8 mouse cellular contexts compared by ENCODE assay signal in the genomic region with DNA sequence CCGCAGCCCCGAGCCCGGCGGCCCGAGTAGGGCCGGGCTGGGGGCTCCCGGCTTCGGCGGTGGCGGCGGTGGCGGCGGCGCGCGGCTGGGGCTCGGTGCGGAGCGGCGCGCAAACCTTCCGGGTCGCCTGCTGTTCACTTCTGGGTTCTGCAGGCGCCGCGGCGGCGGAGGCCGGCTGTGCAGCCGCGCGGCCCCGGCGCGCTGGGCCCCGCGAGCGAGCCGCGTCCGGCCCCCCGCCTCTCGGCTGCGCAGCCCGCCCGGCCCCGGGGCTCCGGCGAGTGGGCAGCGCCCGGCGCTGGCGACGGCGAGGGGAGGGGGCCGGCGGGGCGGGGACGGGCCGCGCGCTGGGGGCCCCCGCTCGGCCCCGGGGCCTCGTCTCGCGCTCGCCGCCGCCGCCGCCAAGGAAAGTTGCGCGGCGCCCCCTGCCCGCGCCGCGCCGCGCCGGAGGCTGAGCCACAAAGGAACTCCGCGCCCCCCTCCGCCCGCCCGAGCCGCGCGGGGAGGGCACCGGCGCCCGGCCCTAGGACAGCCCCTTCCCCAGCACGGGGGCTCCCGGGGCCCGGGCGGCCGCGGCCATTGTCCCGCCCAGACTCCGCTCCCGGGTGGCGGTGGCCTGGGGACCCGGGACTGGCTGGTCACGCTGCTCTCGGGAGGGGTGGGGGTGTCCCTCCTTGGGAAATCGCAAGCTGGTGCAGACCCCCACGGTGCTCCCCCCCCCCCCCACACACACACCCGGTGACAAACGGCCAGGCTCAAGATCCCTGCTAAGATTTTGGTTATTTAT. TPM values are rescaled to one million over a fixed set of nuclear protein-coding genes. Genes with fewer than 3 reads are reported as not detected.
DNase-seq lines count a peak whose midpoint lies in the region; ATAC-seq and TF ChIP-seq lines count a peak whose summit lies in the region.

A gene (minus strand): TSS at position 3 of the 784 bp plus-strand sequence.

- TF ChIP-seq CTCF in bone marrow, adult 2 months (IDR thresholded peaks at IDR 0.05; ENCODE audit: control insufficient read depth, insufficient read depth, low read length): no peak

- ATAC-seq in forebrain, embryonic 13.5 days: peak; percentile 61
- ATAC-seq in hindbrain, embryonic 11.5 days (ENCODE audit: low FRiP score): peak; percentile 75
- peak; percentile 63 for ATAC-seq in midbrain, embryonic 13.5 days
- ATAC-seq in stomach, embryonic 15.5 days (ENCODE audit: insufficient read depth, low FRiP score, low read depth): peak; percentile 45; the same call in 1 of the 2 replicates

- peak; percentile 29; the same call in 1 of the 2 replicates for TF ChIP-seq POLR2A in bone marrow, adult 2 months (IDR thresholded peaks at IDR 0.05; ENCODE audit: borderline replicate concordance, control insufficient read depth, low read depth, low read length)

- H3K9ac ChIP-seq in forebrain, embryonic 13.5 days: peak within 1 kb of the TSS; percentile 98
- H3K9ac ChIP-seq in hindbrain, embryonic 11.5 days (ENCODE audit: low read depth, low read length): peak within 1 kb of the TSS; percentile 99
- peak within 1 kb of the TSS; percentile 97 for H3K9ac ChIP-seq in midbrain, embryonic 13.5 days (replicated peaks)
- peak within 1 kb of the TSS; percentile 99 for H3K9ac ChIP-seq in stomach, embryonic 15.5 days

- peak within 1 kb of the TSS; percentile 99 for H3K4me2 ChIP-seq in forebrain, embryonic 13.5 days
- peak within 1 kb of the TSS; percentile 83 for H3K4me2 ChIP-seq in hindbrain, embryonic 11.5 days (replicated peaks; ENCODE audit: low read depth, low read length)
- peak within 1 kb of the TSS; percentile 99 for H3K4me2 ChIP-seq in midbrain, embryonic 13.5 days (replicated peaks)
- H3K4me2 ChIP-seq in stomach, embryonic 15.5 days: peak within 1 kb of the TSS; percentile 68

- DNase-seq in kidney, adult 9 months: peak; percentile 30
- DNase-seq in kidney, adult 8-10 months: no peak
- DNase-seq in hindbrain, embryonic 11.5 days (ENCODE audit: low spot score): peak; percentile 80
- DNase-seq in limb, embryonic 10.5 days (ENCODE audit: low spot score): peak; percentile 80

- H3K27me3 ChIP-seq in forebrain, embryonic 13.5 days: no peaks in the 10 kb centered on the region
- H3K27me3 ChIP-seq in hindbrain, embryonic 11.5 days (ENCODE audit: control insufficient read depth, insufficient read depth, low read length): no peaks in the 10 kb centered on the region
- no peaks in the 10 kb centered on the region for H3K27me3 ChIP-seq in limb, embryonic 10.5 days (ENCODE audit: low read depth, poor library complexity, severe bottlenecking)
- no peaks in the 10 kb centered on the region for H3K27me3 ChIP-seq in midbrain, embryonic 13.5 days
- H3K27me3 ChIP-seq in stomach, embryonic 15.5 days (replicated peaks): no peaks in the 10 kb centered on the region

- H3K36me3 ChIP-seq in forebrain, embryonic 13.5 days (ENCODE audit: poor library complexity, severe bottlenecking): no peaks in the 10 kb centered on the region
- no peaks in the 10 kb centered on the region for H3K36me3 ChIP-seq in hindbrain, embryonic 11.5 days (ENCODE audit: control insufficient read depth, insufficient read depth, low read length)
- H3K36me3 ChIP-seq in limb, embryonic 10.5 days: peaks cover 18% of the 10 kb centered on the region
- no peaks in the 10 kb centered on the region for H3K36me3 ChIP-seq in midbrain, embryonic 13.5 days
- H3K36me3 ChIP-seq in stomach, embryonic 15.5 days: no peaks in the 10 kb centered on the region

- H3K4me3 ChIP-seq in bone marrow, adult 2 months (replicated peaks; ENCODE audit: control insufficient read depth, low read depth, low read length): peak within 1 kb of the TSS; percentile 69
- H3K4me3 ChIP-seq in forebrain, embryonic 13.5 days: peak within 1 kb of the TSS; percentile 88
- peak within 1 kb of the TSS; percentile 78 for H3K4me3 ChIP-seq in hindbrain, embryonic 11.5 days (ENCODE audit: low read depth, low read length)
- H3K4me3 ChIP-seq in limb, embryonic 10.5 days: peak within 1 kb of the TSS; percentile 86
- peak within 1 kb of the TSS; percentile 89 for H3K4me3 ChIP-seq in midbrain, embryonic 13.5 days (replicated peaks)
- peak within 1 kb of the TSS; percentile 80 for H3K4me3 ChIP-seq in stomach, embryonic 15.5 days (replicated peaks)

- H3K4me1 ChIP-seq in bone marrow, adult 2 months (ENCODE audit: control insufficient read depth, insufficient read depth, low read length): peaks cover 3% of the 10 kb centered on the region
- H3K4me1 ChIP-seq in forebrain, embryonic 13.5 days: peaks cover 43% of the 10 kb centered on the region
- H3K4me1 ChIP-seq in hindbrain, embryonic 11.5 days (replicated peaks; ENCODE audit: control insufficient read depth, insufficient read depth, low read length): peaks cover 13% of the 10 kb centered on the region
- peaks cover 54% of the 10 kb centered on the region for H3K4me1 ChIP-seq in limb, embryonic 10.5 days
- peaks cover 46% of the 10 kb centered on the region for H3K4me1 ChIP-seq in midbrain, embryonic 13.5 days (replicated peaks)
- H3K4me1 ChIP-seq in stomach, embryonic 15.5 days: peaks cover 30% of the 10 kb centered on the region

- WGBS in bone marrow, adult 2 months: 9% methylated on average over 110 of the region's 111 CpGs
- 2% methylated on average over 39 of the region's 111 CpGs for WGBS in forebrain, embryonic 13.5 days
- under 1% methylated on average over 35 of the region's 111 CpGs for WGBS in hindbrain, embryonic 11.5 days
- 13% methylated on average over 95 of the region's 111 CpGs for WGBS in limb, embryonic 10.5 days
- 2% methylated on average over 53 of the region's 111 CpGs for WGBS in midbrain, embryonic 13.5 days
- 1% methylated on average over 32 of the region's 111 CpGs for whole genome bisulfite sequencing in stomach, embryonic 15.5 days

- H3K9me3 ChIP-seq in forebrain, embryonic 13.5 days (replicated peaks): no peaks in the 10 kb centered on the region
- no peaks in the 10 kb centered on the region for H3K9me3 ChIP-seq in hindbrain, embryonic 11.5 days (ENCODE audit: control insufficient read depth, low read length)
- no peaks in the 10 kb centered on the region for H3K9me3 ChIP-seq in limb, embryonic 10.5 days (replicated peaks)
- H3K9me3 ChIP-seq in midbrain, embryonic 13.5 days: no peaks in the 10 kb centered on the region
- no peaks in the 10 kb centered on the region for H3K9me3 ChIP-seq in stomach, embryonic 15.5 days

- H3K27ac ChIP-seq in bone marrow, adult 2 months (ENCODE audit: control insufficient read depth, insufficient read depth, low read depth, low read length, poor library complexity): peak within 1 kb of the TSS; percentile 70
- peak within 1 kb of the TSS; percentile 98 for H3K27ac ChIP-seq in forebrain, embryonic 13.5 days
- peak within 1 kb of the TSS; percentile 98 for H3K27ac ChIP-seq in hindbrain, embryonic 11.5 days (ENCODE audit: low read depth, low read length)
- peak within 1 kb of the TSS; percentile 99 for H3K27ac ChIP-seq in limb, embryonic 10.5 days
- H3K27ac ChIP-seq in midbrain, embryonic 13.5 days: peak within 1 kb of the TSS; percentile 97
- peak within 1 kb of the TSS; percentile 93 for H3K27ac ChIP-seq in stomach, embryonic 15.5 days

RNA-seq across cellular contexts. Expression of the gene that starts here (rescaled TPM):
- 10.3 and 12.1 TPM in 2 replicates for polyA plus RNA-seq in bone marrow, adult 2 months (2011; ENCODE audit: insufficient read depth, insufficient read length, low replicate concordance, missing spikeins)
- 42.3 and 46.9 TPM in 2 replicates for polyA plus RNA-seq in forebrain, embryonic 13.5 days (2015; fragmentation: Nextera tagmentation; extraction: Ambion mirVana)
- polyA plus RNA-seq in hindbrain, embryonic 11.5 days (2014; fragmentation: Nextera tagmentation; extraction: Ambion mirVana): 29.5 and 30.4 TPM in 2 replicates
- 41.4 and 48.6 TPM in 2 replicates for polyA plus RNA-seq in limb, embryonic 10.5 days (2016; fragmentation: Nextera tagmentation; extraction: Ambion mirVana)
- polyA plus RNA-seq in midbrain, embryonic 13.5 days (2015; fragmentation: Nextera tagmentation; extraction: Ambion mirVana): 38.8 and 44.0 TPM in 2 replicates
- polyA plus RNA-seq in stomach, embryonic 15.5 days (2015; fragmentation: Nextera tagmentation; extraction: Ambion mirVana): 22.8 and 26.6 TPM in 2 replicates

Comparison
In these comparisons a context has a peak if more than half of its experiments do, and no peak if none do; other contexts are left out.
1. DNase-seq: peak in kidney, adult 9 months (single experiment), hindbrain, embryonic 11.5 days (single experiment) and limb, embryonic 10.5 days (single experiment); none in kidney, adult 8-10 months (0 of 2).
2. Peak in every context shown above with its lines, with median percentiles within 50 percentile points of each other: H3K27ac ChIP-seq, H3K4me3 ChIP-seq, ATAC-seq, H3K4me2 ChIP-seq and H3K9ac ChIP-seq.